Mouse (Mus musculus): ENCODE results near the gene Fxr2.
"Not testable (repeated sequence)": the region's sequence is repeated elsewhere in the genome, so short reads cannot be mapped to it uniquely, and the experiment has no call there.

The Fxr2 gene

DNA sequence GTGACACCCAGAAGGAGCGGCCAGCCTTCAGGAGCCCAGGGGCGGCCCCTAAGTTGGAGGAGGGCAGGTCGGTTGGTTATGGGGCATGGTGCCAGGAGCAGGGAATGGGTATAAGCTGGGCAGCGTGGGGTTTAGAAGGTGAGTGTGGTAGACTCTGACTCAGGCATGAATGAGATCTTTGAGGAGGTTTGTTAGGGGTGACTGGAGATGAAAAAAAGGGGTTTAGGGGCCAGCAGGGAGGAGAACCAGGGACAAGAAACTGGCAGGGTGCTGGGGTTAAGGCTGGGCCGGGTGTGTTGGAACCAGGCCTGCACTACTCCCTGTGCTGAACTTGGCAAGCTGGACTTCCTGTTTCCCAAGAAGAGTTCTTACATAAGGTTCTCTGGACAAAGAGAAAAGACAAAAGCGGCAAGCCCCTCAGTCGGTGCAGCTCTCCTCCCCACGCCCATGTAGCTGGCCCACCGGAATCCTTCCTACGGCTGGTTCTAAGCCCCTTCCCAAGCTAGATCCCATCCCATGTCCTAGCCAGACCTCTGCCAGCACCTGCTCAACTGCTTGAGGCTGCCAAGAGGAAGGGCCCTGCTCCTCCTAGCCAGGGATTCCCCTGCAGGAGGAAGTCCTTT is 52.8 kb downstream of the Fxr2 start, which contains the start of gene Tnfsf13:
Gene Tnfsf13 (minus strand): TSS at position 259 of the 623 bp plus-strand sequence.
- DNase-seq: no peak

GRCm38 (mm10) chr11:69686377-69686776 is 53.6 kb downstream of the Fxr2 start:
- no peak for DNase-seq

GRCm38 (mm10) chr11:69687061-69687460 is 54.3 kb downstream of the Fxr2 start:
- no peak for DNase-seq

GRCm38 (mm10) chr11:69689891-69690290 is 57.1 kb downstream of the Fxr2 start:
- no peak for DNase-seq

- DNase-seq: no peak
Observed at GRCm38 (mm10) chr11:69692196-69692811, 59.5 kb downstream of the Fxr2 start.

DNA sequence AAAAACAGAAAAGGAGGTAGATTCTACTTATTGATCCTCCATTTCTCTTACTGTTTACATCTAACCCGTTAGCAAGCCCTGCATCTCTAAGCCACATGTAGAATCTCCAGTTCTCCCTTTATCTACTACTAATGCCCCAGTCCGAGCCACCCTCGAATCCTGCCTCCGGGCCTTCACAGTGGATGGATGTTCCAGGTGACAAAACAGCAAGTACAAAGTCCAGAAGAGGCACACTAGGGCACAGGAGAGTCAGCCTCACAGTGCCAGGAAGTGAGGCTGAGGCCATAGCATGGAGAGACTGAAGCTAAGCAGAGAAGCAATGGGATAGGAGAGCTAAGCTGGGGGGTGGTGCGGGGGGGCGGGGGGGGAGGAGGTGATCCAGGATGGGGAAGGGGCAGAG is 60.1 kb downstream of the Fxr2 start:
- no peak for DNase-seq

- DNase-seq: no peak
Observed at GRCm38 (mm10) chr11:69693421-69693965, 60.7 kb downstream of the Fxr2 start.

GRCm38 (mm10) chr11:69695046-69695360 is 62.2 kb downstream of the Fxr2 start:
- DNase-seq: no peak

DNA sequence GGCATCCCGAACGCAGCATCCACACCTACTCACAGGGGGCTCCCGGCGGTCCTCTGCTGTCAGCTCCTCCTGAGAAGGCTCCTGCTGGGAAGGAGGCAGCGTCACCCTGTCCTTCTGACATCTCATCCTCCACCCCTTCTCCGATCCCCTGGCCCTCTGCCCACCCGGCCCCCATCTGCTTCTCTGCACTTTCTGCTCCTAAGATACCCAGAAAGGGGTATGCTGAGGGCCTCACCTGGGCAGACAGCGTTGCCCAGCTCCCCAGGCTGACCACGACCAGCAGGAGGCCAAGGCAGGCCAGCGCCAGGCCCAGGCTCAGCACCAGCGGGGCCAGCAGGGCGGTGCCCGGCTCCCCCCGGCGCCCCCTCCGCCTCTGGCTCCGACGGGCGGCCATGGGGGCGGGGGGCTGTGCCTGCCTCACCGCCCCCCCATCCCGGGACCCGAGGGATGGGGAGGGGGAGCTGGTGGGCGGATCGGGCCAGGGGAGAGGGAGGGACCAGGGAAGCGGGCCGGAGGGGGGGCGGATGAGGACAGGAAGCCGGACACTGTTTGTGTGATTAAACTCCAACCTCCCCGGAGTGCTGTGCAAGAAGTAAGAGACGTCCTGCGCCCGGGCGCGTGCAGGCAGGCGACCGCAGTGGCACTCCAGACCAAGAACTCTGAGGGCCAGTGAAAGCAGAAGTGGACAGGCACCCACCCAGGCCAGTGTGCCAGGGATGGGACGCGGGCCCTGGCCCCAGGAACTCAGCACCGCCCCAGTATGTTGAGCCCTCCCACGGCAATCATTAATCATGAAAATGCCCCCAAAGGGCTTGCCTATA is 62.8 kb downstream of the Fxr2 start, which contains the start of the genes Tnfsf12 and Tnfsfm13:
Gene Tnfsf12 (minus strand): TSS at position 489 of the 821 bp plus-strand sequence.
Gene Tnfsfm13 (minus strand): TSS at position 738 of the 821 bp plus-strand sequence.
- peak in 1 of 2 experiments; percentile 12 for DNase-seq

GRCm38 (mm10) chr11:69697396-69697795 is 64.6 kb downstream of the Fxr2 start:
- no peak for DNase-seq

DNA sequence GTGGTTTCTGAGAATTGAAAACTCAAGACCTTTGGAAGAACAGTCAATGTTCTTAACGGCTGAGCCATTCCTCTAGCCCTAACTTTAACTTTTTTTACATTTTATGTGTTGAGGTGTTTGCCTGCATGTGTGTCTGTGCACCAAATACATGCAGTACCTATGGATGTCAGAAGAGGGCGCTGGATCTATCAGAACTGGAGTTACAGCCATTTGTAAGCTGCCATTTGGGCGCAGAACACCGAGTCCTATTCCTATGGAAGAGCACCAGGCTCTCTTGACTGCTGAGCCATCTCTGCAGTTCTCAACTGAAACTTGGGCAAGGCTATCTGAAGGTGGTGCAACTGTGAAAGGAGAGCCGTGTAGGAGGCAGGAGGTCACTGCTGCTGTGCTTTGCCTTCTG is 65.8 kb downstream of the Fxr2 start:
- no peak for DNase-seq

DNA sequence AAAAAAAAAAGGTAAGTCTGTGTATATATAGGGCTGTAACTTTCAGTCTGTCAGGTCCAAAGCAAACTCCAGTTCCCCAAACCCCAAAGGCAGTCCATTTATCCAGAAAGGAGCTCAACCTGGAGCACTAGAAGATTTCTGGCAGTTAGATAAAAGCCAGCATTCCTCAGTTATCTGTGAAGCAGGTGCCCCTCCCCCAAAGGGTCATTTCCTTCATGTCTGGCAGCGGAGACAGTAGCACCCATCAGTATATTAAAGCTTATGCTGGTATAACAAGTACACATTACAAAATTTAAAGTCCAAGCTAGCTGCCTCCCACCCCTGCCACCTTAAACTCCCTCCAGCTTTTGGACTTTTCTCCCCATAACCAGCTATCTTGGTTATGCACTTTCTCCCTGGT is 66.8 kb downstream of the Fxr2 start:
- DNase-seq: no peak

DNA sequence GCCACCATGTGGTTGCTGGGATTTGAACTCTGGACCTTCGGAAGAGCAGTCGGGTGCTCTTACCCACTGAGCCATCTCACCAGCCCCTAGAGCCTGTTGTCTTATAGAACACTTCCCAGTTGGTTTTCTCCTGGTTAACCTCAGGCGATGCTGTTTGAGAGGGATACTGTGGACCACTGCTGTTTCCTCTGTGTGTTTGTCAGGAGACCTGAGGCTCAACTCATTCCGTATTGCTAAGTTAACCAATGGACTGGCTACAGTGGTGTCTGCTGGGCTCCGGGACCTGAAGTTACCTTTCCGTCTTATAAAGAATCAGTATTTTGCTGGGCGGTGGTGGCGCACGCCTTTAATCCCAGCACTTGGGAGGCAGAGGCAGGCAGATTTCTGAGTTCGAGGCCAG is 70.1 kb downstream of the Fxr2 start:
- DNase-seq: not testable (repeated sequence)
